Mouse (Mus musculus): Measurements from ENCODE around the gene Ttpal.

GRCm38 (mm10) chr2:163642685-163643575 is 40.8 kb downstream of the Ttpal start:
- TF ChIP-seq POLR2A (IDR thresholded peaks at IDR 0.05; ENCODE audit: insufficient read depth, low read depth, low read length) (no peak), CTCF (IDR thresholded peaks at IDR 0.05; ENCODE audit: insufficient read depth, low read depth, low read length) (no peak)
